Mouse (Mus musculus): ENCODE measurements at regions not wholly inside any gene's neighbourhood (a gene's known extent, or its start where the extent isn't known, plus 50 kb on each side); places are given as distances from the start of the nearest gene placed in this dataset.

DNA sequence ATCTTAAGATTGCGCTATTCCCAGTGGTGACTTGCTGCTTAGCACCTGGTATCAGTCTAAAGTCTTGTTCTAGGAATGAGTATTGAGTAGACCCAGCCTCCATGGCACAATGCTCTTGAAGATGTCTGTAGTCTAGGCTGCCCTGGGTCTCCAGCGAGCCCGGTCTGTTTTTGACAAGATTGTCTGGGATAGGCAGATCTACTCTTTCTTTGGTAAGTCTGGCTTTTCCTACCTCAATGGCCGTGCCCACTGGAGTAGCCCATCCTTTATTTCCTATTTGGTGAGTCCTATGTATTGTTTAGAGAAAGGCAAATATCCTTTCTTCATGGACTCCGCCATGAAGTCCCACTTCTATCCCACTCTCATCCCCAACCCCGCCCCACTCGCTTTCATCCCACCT, 227.2 kb upstream of the Ccdc122 start:
- ATAC-seq (ENCODE audit: insufficient read depth) (no peak), DNase-seq (no peak)
- Histone ChIP-seq H3K4me3 (ENCODE audit: low read depth, low read length) (no peak overlapping the region), H3K9me3 (ENCODE audit: low read depth, low read length) (no peaks in the 10 kb centered on the region; the same call in 1 of the 2 replicates), H3K4me2 (no peak overlapping the region), H3K9ac (no peak overlapping the region), H3K36me3 (ENCODE audit: insufficient read depth) (no peaks in the 10 kb centered on the region), H3K27ac (ENCODE audit: low read depth) (no peak overlapping the region), H3K4me1 (ENCODE audit: insufficient read depth) (peaks cover 22% of the 10 kb centered on the region), H3K27me3 (ENCODE audit: insufficient read depth, low read length) (no peaks in the 10 kb centered on the region)
- WGBS: 98% methylated on average over 7 of the region's 7 CpGs
- no peak for TF ChIP-seq CTCF (IDR thresholded peaks at IDR 0.05; ENCODE audit: low read depth)

- no peak overlapping the region for H3K4me3 ChIP-seq (ENCODE audit: low read depth, low read length)
- TF ChIP-seq CTCF (IDR thresholded peaks at IDR 0.05; ENCODE audit: low read depth): no peak
- no peak overlapping the region for H3K4me2 ChIP-seq
- H3K4me1 ChIP-seq (ENCODE audit: insufficient read depth): peaks cover 20% of the 10 kb centered on the region
- no peaks in the 10 kb centered on the region for H3K36me3 ChIP-seq (ENCODE audit: insufficient read depth)
- H3K9ac ChIP-seq: no peak overlapping the region
- ATAC-seq (ENCODE audit: insufficient read depth) (no peak), DNase-seq (no peak)
- no peaks in the 10 kb centered on the region; the same call in 1 of the 2 replicates for H3K9me3 ChIP-seq (ENCODE audit: low read depth, low read length)
- no peaks in the 10 kb centered on the region for H3K27me3 ChIP-seq (ENCODE audit: insufficient read depth, low read length)
- 26% methylated on average over 13 of the region's 13 CpGs for WGBS
- peak overlapping the region; percentile 79 for H3K27ac ChIP-seq (ENCODE audit: low read depth)
Observed at GRCm38 (mm10) chr14:76805151-76805785, 231.3 kb upstream of the Ccdc122 start.

- TF ChIP-seq CTCF (IDR thresholded peaks at IDR 0.05; ENCODE audit: low read depth): no peak
- H3K4me2 ChIP-seq: no peak overlapping the region
- DNase-seq (peak; percentile 74), ATAC-seq (ENCODE audit: insufficient read depth) (peak; percentile 38; the same call in 1 of the 2 replicates)
- peaks cover 23% of the 10 kb centered on the region for H3K4me1 ChIP-seq (ENCODE audit: insufficient read depth)
- WGBS: 14% methylated on average over 6 of the region's 6 CpGs
- no peaks in the 10 kb centered on the region; the same call in 1 of the 2 replicates for H3K9me3 ChIP-seq (ENCODE audit: low read depth, low read length)
- no peak overlapping the region for H3K4me3 ChIP-seq (ENCODE audit: low read depth, low read length)
- H3K9ac ChIP-seq: no peak overlapping the region
- peak overlapping the region; percentile 79 for H3K27ac ChIP-seq (ENCODE audit: low read depth)
- H3K36me3 ChIP-seq (ENCODE audit: insufficient read depth): no peaks in the 10 kb centered on the region
- no peaks in the 10 kb centered on the region for H3K27me3 ChIP-seq (ENCODE audit: insufficient read depth, low read length)
Observed at GRCm38 (mm10) chr14:76804447-76805150, 232.0 kb upstream of the Ccdc122 start.

- peaks cover 23% of the 10 kb centered on the region for H3K4me1 ChIP-seq (ENCODE audit: insufficient read depth)
- 50% methylated on average over 4 of the region's 4 CpGs for WGBS
- no peak overlapping the region for H3K4me2 ChIP-seq
- no peaks in the 10 kb centered on the region for H3K36me3 ChIP-seq (ENCODE audit: insufficient read depth)
- no peak overlapping the region for H3K27ac ChIP-seq (ENCODE audit: low read depth)
- ATAC-seq (ENCODE audit: insufficient read depth) (no peak), DNase-seq (no peak)
- no peak for TF ChIP-seq CTCF (IDR thresholded peaks at IDR 0.05; ENCODE audit: low read depth)
- H3K27me3 ChIP-seq (ENCODE audit: insufficient read depth, low read length): no peaks in the 10 kb centered on the region
- no peak overlapping the region for H3K4me3 ChIP-seq (ENCODE audit: low read depth, low read length)
- no peaks in the 10 kb centered on the region for H3K9me3 ChIP-seq (ENCODE audit: low read depth, low read length)
- H3K9ac ChIP-seq: no peak overlapping the region
Observed at GRCm38 (mm10) chr14:76800181-76800580, 236.4 kb upstream of the Ccdc122 start.

- DNase-seq (no peak), ATAC-seq (ENCODE audit: insufficient read depth) (no peak)
- no peaks in the 10 kb centered on the region for H3K9me3 ChIP-seq (ENCODE audit: low read depth, low read length)
Observed at GRCm38 (mm10) chr14:76799741-76800140, 236.8 kb upstream of the Ccdc122 start.

GRCm38 (mm10) chr14:76798925-76799428, 237.6 kb upstream of the Ccdc122 start:
- Histone ChIP-seq H3K4me3 (ENCODE audit: low read depth, low read length) (no peak overlapping the region), H3K27ac (ENCODE audit: low read depth) (no peak overlapping the region), H3K9me3 (ENCODE audit: low read depth, low read length) (no peaks in the 10 kb centered on the region), H3K4me2 (no peak overlapping the region), H3K9ac (no peak overlapping the region), H3K4me1 (ENCODE audit: insufficient read depth) (peaks cover 11% of the 10 kb centered on the region; the same call in 1 of the 2 replicates), H3K27me3 (ENCODE audit: insufficient read depth, low read length) (no peaks in the 10 kb centered on the region), H3K36me3 (ENCODE audit: insufficient read depth) (no peaks in the 10 kb centered on the region)
- ATAC-seq (ENCODE audit: insufficient read depth): no peak
- 61% methylated on average over 8 of the region's 8 CpGs for WGBS
- DNase-seq: no peak
- TF ChIP-seq CTCF (IDR thresholded peaks at IDR 0.05; ENCODE audit: low read depth): no peak

More at GRCm38 (mm10) chr14:76799741-76800140, 236.8 kb upstream of the Ccdc122 start:
- Histone ChIP-seq H3K36me3 (ENCODE audit: insufficient read depth) (no peaks in the 10 kb centered on the region), H3K4me2 (no peak overlapping the region), H3K4me1 (ENCODE audit: insufficient read depth) (peaks cover 19% of the 10 kb centered on the region), H3K9ac (no peak overlapping the region), H3K4me3 (ENCODE audit: low read depth, low read length) (no peak overlapping the region), H3K27ac (ENCODE audit: low read depth) (no peak overlapping the region), H3K27me3 (ENCODE audit: insufficient read depth, low read length) (no peaks in the 10 kb centered on the region)
- TF ChIP-seq CTCF (IDR thresholded peaks at IDR 0.05; ENCODE audit: low read depth): no peak
- 54% methylated on average over 6 of the region's 6 CpGs for WGBS

- Histone ChIP-seq H3K27me3 (ENCODE audit: insufficient read depth, low read length) (no peaks in the 10 kb centered on the region), H3K27ac (ENCODE audit: low read depth) (no peak overlapping the region), H3K9me3 (ENCODE audit: low read depth, low read length) (no peaks in the 10 kb centered on the region), H3K9ac (no peak overlapping the region), H3K4me2 (no peak overlapping the region), H3K4me3 (ENCODE audit: low read depth, low read length) (no peak overlapping the region), H3K36me3 (ENCODE audit: insufficient read depth) (no peaks in the 10 kb centered on the region), H3K4me1 (ENCODE audit: insufficient read depth) (peaks cover 8% of the 10 kb centered on the region; the same call in 1 of the 2 replicates)
- ATAC-seq (ENCODE audit: insufficient read depth) (no peak), DNase-seq (no peak)
- 63% methylated on average over 6 of the region's 6 CpGs for WGBS
- no peak for TF ChIP-seq CTCF (IDR thresholded peaks at IDR 0.05; ENCODE audit: low read depth)
Observed at GRCm38 (mm10) chr14:76798488-76798887, 238.1 kb upstream of the Ccdc122 start.

All from lung, embryonic 14.5 days (tissue).